Mouse (Mus musculus): ENCODE data around the gene Fam166b. TPM values are rescaled to one million over a fixed set of nuclear protein-coding genes. Genes with fewer than 3 reads are reported as not detected.

Fam166b gene
- polyA plus RNA-seq, 2 experiments = not detected

DNA sequence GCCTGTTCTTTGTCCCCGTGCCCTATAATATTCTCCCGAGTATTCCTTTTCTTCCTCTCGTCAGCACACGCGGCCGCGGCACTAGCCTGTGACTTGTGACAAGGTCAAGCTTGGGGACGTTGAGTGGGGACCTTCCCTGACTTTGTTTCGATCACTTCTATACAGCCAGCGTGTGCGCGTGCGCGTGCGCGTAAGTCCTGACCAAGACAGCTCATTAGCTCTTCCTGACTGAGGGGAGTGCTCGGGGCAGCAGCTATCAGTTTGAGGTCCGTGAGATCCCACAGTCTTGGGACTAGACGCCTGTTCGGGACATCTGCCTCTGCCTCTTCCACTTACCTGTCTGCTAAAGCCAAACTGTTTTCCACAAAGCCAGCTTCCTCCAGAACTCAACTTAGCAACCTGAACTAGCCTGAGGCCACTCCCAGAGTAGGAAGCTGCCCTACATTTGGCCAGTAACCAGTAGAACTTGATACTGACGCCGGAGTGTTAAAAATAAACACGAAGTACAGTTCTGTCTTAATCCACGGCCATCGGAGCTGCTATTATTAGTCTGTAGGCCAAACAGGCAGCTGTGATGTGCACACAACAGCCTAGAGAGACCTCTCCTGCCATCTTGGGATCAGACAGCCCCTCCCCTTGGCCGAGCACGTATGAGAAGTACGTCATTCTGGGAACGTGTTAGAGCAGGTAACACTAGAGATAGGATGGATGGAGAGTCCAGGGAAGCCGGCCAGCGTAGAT, 29.4 kb downstream of the Fam166b start:
- no peak overlapping the region for H3K27ac ChIP-seq
- no peak for DNase-seq (ENCODE audit: low read depth in 3 of 3, low spot score in 3 of 3)
- H3K9me3 ChIP-seq (ENCODE audit: control insufficient read depth, low read length) = no peaks in the 10 kb centered on the region
- ATAC-seq (ENCODE audit: insufficient read depth) = no peak
- H3K4me1 ChIP-seq (replicated peaks; ENCODE audit: control insufficient read depth in 2 of 2, insufficient read depth in 2 of 2, low read length in 1 of 2) = peaks cover 0 to 4% of the 10 kb centered on the region in 2 experiments; a peak in 1 of 4 replicates
- H3K4me3 ChIP-seq (ENCODE audit: insufficient read depth in 1 of 2, low read depth in 2 of 2, low read length in 2 of 2) = no peak overlapping the region
- 69% methylated on average over 31 of the region's 31 CpGs for WGBS (ENCODE audit: insufficient replicate concordance)
- no peak overlapping the region for H3K9ac ChIP-seq (replicated peaks)
- no peak overlapping the region for H3K4me2 ChIP-seq (ENCODE audit: low read depth)
- H3K27me3 ChIP-seq (ENCODE audit: control insufficient read depth, insufficient read depth, low read length) = no peaks in the 10 kb centered on the region
- H3K36me3 ChIP-seq (replicated peaks; ENCODE audit: control insufficient read depth, insufficient read depth, low read depth) = no peaks in the 10 kb centered on the region
- TF ChIP-seq EP300 (IDR thresholded peaks at IDR 0.05; ENCODE audit: low read depth) = no peak
- TF ChIP-seq CTCF (IDR thresholded peaks at IDR 0.05; ENCODE audit: low read depth) = no peak

- H3K4me2 ChIP-seq (ENCODE audit: low read depth) = no peak overlapping the region
- H3K27ac ChIP-seq = no peak overlapping the region
- no peaks in the 10 kb centered on the region for H3K36me3 ChIP-seq (replicated peaks; ENCODE audit: control insufficient read depth, insufficient read depth, low read depth)
- H3K9ac ChIP-seq (replicated peaks) = no peak overlapping the region
- WGBS (ENCODE audit: insufficient replicate concordance) = 48% methylated on average over 17 of the region's 17 CpGs
- H3K4me1 ChIP-seq (replicated peaks; ENCODE audit: control insufficient read depth in 2 of 2, insufficient read depth in 2 of 2, low read length in 1 of 2) = peaks cover 0 to 4% of the 10 kb centered on the region in 2 experiments; a peak in 1 of 4 replicates
- no peak for ATAC-seq (ENCODE audit: insufficient read depth)
- no peak for TF ChIP-seq EP300 (IDR thresholded peaks at IDR 0.05; ENCODE audit: low read depth)
- no peak for TF ChIP-seq CTCF (IDR thresholded peaks at IDR 0.05; ENCODE audit: low read depth)
- no peaks in the 10 kb centered on the region for H3K27me3 ChIP-seq (ENCODE audit: control insufficient read depth, insufficient read depth, low read length)
- no peak overlapping the region for H3K4me3 ChIP-seq (ENCODE audit: insufficient read depth in 1 of 2, low read depth in 2 of 2, low read length in 2 of 2)
- H3K9me3 ChIP-seq (ENCODE audit: control insufficient read depth, low read length) = no peaks in the 10 kb centered on the region
- DNase-seq (ENCODE audit: low read depth in 3 of 3, low spot score in 3 of 3) = no peak
Observed at GRCm38 (mm10) chr4:43398829-43399331, 30.1 kb downstream of the Fam166b start.

DNA sequence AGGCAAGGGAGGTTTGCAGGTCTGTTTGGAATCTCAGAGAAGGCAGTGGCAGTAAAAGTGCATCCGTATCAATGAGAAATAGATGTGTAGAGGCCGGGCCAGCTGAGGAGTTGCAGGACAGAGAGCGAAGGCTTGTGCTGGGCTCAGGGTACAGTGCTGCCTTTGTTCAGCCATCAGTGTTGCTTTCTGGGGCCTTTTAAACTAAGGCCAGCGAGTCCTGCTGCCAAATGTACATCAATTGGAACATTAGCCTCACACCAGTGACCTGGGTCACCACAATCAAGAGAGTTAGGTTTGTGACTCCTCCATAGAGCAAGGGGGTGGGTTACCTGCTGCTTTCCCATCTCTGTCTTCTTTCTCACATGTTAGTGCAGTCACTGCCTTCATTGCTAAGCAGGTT, 30.9 kb downstream of the Fam166b start:
- Histone ChIP-seq H3K27me3 (ENCODE audit: control insufficient read depth, insufficient read depth, low read length) (no peaks in the 10 kb centered on the region), H3K9ac (replicated peaks) (no peak overlapping the region), H3K4me1 (replicated peaks; ENCODE audit: control insufficient read depth in 2 of 2, insufficient read depth in 2 of 2, low read length in 1 of 2) (peaks cover 0 to 4% of the 10 kb centered on the region in 2 experiments; a peak in 1 of 4 replicates), H3K36me3 (replicated peaks; ENCODE audit: control insufficient read depth, insufficient read depth, low read depth) (no peaks in the 10 kb centered on the region), H3K4me2 (ENCODE audit: low read depth) (no peak overlapping the region), H3K27ac (no peak overlapping the region), H3K9me3 (ENCODE audit: control insufficient read depth, low read length) (no peaks in the 10 kb centered on the region), H3K4me3 (ENCODE audit: insufficient read depth in 1 of 2, low read depth in 2 of 2, low read length in 2 of 2) (no peak overlapping the region)
- ATAC-seq (ENCODE audit: insufficient read depth) (no peak), DNase-seq (ENCODE audit: low read depth in 3 of 3, low spot score in 3 of 3) (no peak)
- TF ChIP-seq EP300 (IDR thresholded peaks at IDR 0.05; ENCODE audit: low read depth) = no peak
- TF ChIP-seq CTCF (IDR thresholded peaks at IDR 0.05; ENCODE audit: low read depth) = no peak
- 59% methylated on average over 4 of the region's 4 CpGs for WGBS (ENCODE audit: insufficient replicate concordance)

GRCm38 (mm10) chr4:43396381-43396780, 32.6 kb downstream of the Fam166b start:
- ATAC-seq (ENCODE audit: insufficient read depth) (no peak), DNase-seq (ENCODE audit: low read depth in 3 of 3, low spot score in 3 of 3) (no peak)
- Histone ChIP-seq H3K4me1 (replicated peaks; ENCODE audit: control insufficient read depth in 2 of 2, insufficient read depth in 2 of 2, low read length in 1 of 2) (peaks cover 0 to 6% of the 10 kb centered on the region in 2 experiments; a peak in 1 of 4 replicates), H3K36me3 (replicated peaks; ENCODE audit: control insufficient read depth, insufficient read depth, low read depth) (no peaks in the 10 kb centered on the region), H3K9me3 (ENCODE audit: control insufficient read depth, low read length) (no peaks in the 10 kb centered on the region), H3K4me3 (ENCODE audit: insufficient read depth in 1 of 2, low read depth in 2 of 2, low read length in 2 of 2) (no peak overlapping the region), H3K9ac (replicated peaks) (no peak overlapping the region), H3K27ac (no peak overlapping the region), H3K4me2 (ENCODE audit: low read depth) (no peak overlapping the region), H3K27me3 (ENCODE audit: control insufficient read depth, insufficient read depth, low read length) (no peaks in the 10 kb centered on the region)
- 66% methylated on average over 5 of the region's 5 CpGs for WGBS (ENCODE audit: insufficient replicate concordance)
- no peak for TF ChIP-seq EP300 (IDR thresholded peaks at IDR 0.05; ENCODE audit: low read depth)
- TF ChIP-seq CTCF (IDR thresholded peaks at IDR 0.05; ENCODE audit: low read depth) = no peak

- H3K4me3 ChIP-seq (ENCODE audit: insufficient read depth in 1 of 2, low read depth in 2 of 2, low read length in 2 of 2) = no peak overlapping the region
- ATAC-seq (ENCODE audit: insufficient read depth) (no peak), DNase-seq (ENCODE audit: low read depth in 3 of 3, low spot score in 3 of 3) (no peak)
- H3K9ac ChIP-seq (replicated peaks) = no peak overlapping the region
- H3K9me3 ChIP-seq (ENCODE audit: control insufficient read depth, low read length) = no peaks in the 10 kb centered on the region
- H3K4me2 ChIP-seq (ENCODE audit: low read depth) = no peak overlapping the region
- H3K27ac ChIP-seq = no peak overlapping the region
- H3K4me1 ChIP-seq (replicated peaks; ENCODE audit: control insufficient read depth in 2 of 2, insufficient read depth in 2 of 2, low read length in 1 of 2) = peaks cover 0 to 6% of the 10 kb centered on the region in 2 experiments; a peak in 1 of 4 replicates
- TF ChIP-seq EP300 (IDR thresholded peaks at IDR 0.05; ENCODE audit: low read depth) (no peak), CTCF (IDR thresholded peaks at IDR 0.05; ENCODE audit: low read depth) (no peak)
- WGBS (ENCODE audit: insufficient replicate concordance) = 53% methylated on average over 9 of the region's 9 CpGs
- H3K27me3 ChIP-seq (ENCODE audit: control insufficient read depth, insufficient read depth, low read length) = no peaks in the 10 kb centered on the region
- no peaks in the 10 kb centered on the region for H3K36me3 ChIP-seq (replicated peaks; ENCODE audit: control insufficient read depth, insufficient read depth, low read depth)
Observed at GRCm38 (mm10) chr4:43395836-43396235, 33.1 kb downstream of the Fam166b start.
